Mouse (Mus musculus): Measurements from ENCODE around the gene Ttc28.

Ttc28 gene

DNA sequence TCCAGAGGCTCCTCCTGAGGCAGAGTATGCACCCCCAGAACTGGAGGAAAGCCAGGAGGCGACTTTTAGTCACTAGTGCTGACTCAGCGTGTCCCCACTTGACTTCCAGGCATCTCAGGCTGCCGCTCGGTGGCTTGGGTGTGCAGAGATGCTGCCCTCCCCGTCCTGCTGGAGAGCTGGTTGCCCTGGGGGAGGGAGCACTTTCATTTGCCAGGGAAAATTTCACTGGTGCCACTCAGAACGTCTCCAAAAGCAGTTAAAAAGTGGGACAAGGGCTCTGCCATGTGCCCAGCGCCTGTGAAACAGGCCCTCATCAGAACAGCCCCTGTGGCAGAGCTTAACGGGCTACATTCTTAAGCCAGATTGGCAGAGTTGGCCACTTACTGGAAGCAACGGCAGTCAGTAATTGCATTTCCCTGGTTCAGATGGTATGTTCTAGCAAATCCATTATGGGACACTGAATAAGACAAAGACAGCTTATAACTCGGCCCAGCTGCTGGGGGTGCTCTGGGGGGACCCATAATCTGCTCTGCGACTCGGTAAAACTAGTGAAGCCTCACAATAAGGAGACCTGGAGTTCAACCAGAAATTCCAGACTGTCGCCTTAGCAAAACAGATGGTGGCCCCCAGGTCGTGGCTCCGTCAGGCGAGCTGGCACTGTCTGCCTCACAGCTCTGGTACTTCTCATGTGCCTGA lies 321.5 kb downstream of the Ttc28 start:
- no peak for DNase-seq (ENCODE audit: extremely low spot score, low spot score)

DNA sequence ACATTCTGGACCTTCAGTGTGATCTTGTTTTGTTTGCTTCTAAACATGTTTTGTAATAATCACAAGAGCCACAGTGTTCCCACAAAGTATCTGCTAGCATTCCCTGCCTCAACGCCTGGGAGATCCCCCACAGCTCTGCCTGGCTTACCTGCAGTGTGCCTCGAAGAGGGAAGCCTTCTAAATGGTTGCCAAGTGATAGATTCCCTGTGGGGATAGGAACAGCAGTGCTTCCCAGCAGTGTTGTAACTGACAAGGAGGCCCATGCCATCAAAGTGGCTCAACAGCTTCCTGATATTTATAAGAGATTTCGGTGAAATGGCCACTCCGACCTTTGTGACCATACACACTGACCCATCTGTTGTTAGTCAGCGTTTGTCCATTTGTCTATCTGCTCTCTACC lies 324.6 kb downstream of the Ttc28 start:
- no peak for DNase-seq (ENCODE audit: extremely low spot score, low spot score)

- no peak for DNase-seq (ENCODE audit: extremely low spot score, low spot score)
Measured at GRCm38 (mm10) chr5:111204976-111205586, 325.5 kb downstream of the Ttc28 start.

GRCm38 (mm10) chr5:111205817-111206216 lies 326.2 kb downstream of the Ttc28 start:
- DNase-seq (ENCODE audit: extremely low spot score, low spot score), result no peak

- DNase-seq (ENCODE audit: extremely low spot score, low spot score), result no peak
Measured at GRCm38 (mm10) chr5:111207924-111208659, 328.5 kb downstream of the Ttc28 start.

DNA sequence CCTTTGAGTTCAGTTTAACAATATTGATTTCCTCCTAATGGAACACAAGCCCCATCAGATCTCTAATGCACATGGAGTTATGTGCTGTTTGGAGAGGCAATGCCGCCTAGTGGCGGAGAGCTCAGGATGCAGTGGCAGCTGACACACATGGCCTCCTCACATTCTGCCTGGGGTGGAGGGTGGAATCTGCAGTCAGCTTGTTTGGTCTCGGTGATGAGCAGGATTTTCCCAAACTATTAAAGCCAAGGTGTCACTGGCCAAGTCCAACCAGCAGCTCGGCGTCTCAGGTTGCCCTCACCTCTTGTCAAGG lies 329.0 kb downstream of the Ttc28 start:
- DNase-seq (ENCODE audit: extremely low spot score, low spot score), result no peak

- no peak for DNase-seq (ENCODE audit: extremely low spot score, low spot score)
Measured at GRCm38 (mm10) chr5:111213935-111214450, 334.4 kb downstream of the Ttc28 start.

GRCm38 (mm10) chr5:111214890-111215289 lies 335.3 kb downstream of the Ttc28 start:
- no peak for DNase-seq (ENCODE audit: extremely low spot score, low spot score)

- no peak for DNase-seq (ENCODE audit: extremely low spot score, low spot score)
Measured at GRCm38 (mm10) chr5:111215722-111216121, 336.1 kb downstream of the Ttc28 start.

GRCm38 (mm10) chr5:111216166-111216565 lies 336.6 kb downstream of the Ttc28 start:
- no peak for DNase-seq (ENCODE audit: extremely low spot score, low spot score)

- DNase-seq (ENCODE audit: extremely low spot score, low spot score), result no peak
Measured at GRCm38 (mm10) chr5:111217447-111218110, 338.0 kb downstream of the Ttc28 start.

DNA sequence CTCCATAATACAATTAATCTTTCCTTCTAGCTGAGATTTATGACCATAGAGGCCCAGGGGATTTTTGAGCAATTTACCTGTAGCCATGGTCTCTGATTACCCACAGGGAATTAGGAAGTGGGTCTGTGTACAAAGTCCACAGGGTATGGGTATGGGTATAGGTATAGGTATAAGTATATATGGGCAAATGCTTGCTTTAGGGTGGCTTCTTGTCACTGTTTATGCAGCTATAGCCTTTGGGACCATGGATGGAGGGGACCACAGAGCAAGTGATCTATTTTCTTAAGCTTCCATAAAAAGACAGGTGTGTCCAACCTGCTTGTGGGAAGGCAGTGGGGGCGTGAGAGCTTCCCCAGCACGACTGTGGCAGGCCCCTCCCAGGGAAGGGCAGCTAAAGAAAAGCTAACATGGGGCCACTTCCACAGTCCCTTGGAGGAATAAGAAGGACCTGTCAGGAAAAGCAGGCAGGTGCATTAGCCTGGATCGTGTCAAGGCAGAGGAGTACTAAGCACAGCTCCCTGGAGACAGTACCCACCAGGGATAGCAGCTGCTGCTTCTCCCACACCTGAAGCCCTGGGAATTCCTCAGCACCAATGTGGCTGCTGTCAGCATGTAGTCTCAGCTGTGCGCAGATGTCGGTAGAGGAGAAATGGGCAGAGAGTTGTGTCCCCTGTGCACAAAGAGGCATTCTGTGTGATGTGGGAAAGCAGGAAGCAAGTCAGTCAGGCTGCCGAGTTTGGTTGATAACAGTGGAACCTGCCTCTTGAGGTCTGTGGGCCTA lies 338.7 kb downstream of the Ttc28 start:
- DNase-seq (ENCODE audit: extremely low spot score, low spot score), result no peak

DNA sequence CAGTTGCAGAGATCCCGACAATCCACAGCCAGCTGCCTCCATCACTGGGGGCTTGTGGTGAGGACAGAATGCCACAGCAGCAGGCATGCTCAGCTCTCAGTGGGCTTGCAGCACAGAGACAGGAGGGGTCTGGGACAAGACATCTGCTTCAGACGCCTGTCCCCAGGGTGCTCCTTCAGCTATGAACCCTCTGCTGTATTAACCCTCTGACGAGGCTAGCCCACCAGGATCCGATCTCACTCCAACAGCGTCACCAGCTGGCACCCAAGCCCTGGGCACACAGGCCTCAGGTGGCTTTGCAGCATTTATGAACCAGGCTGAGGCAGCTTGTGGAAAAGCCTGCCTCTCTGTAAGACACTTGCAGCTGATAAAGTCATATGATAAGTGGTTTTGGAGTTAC lies 339.4 kb downstream of the Ttc28 start:
- no peak for DNase-seq (ENCODE audit: extremely low spot score, low spot score)

DNA sequence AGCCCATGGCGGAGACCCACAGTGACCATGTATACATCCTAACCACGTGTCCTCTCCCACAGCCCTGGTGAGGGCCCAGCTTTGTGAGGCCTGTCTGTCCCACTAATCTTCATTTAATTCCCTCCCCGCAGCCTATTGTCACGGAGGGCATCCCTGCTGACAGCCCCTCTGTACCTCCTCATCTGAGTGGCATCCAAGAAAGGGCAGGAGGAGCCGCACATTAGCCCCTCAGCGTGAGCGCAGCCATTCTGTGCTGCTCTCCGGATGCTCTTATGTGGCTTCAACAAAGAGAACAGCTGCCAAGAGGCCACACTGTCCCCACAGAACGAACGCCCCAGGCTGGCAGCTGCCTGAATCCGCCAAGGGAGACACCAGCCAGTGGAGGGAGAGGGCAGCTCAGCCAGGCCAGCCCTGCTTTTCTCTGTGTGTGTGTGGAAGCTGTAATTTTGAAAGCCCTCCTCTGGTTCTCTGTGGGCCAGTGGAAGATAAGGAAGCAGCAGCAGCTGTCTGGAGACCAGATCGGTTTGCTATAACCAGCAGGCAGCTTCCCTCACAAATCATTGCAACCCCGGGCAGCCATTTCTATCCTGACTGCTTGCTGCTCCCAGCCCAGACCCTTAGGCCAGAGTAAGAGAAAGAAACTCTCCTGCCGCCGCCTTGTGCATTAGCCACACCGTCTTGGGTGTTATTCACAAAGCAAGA lies 341.2 kb downstream of the Ttc28 start:
- DNase-seq (ENCODE audit: extremely low spot score, low spot score), result peak; percentile 73

DNA sequence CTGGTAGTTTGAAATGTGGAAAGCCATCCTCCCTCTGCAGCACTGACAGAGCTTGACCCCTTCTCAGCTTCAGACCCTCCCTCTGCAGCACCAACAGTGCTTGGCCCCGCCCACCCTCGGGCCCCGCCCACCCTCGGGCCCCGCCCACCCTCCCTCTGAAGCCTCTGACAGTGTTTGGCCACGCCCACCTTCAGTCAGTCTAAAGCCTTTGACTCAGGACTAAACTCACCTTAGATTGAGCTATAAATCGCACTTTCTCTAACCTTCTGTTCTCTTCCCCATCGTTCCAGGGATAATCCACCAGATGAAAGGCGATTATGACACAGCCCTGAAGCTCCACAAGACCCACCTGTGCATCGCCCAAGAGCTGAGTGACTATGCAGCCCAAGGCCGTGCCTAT lies 343.2 kb downstream of the Ttc28 start:
- DNase-seq (ENCODE audit: extremely low spot score, low spot score), result no peak

- DNase-seq (ENCODE audit: extremely low spot score, low spot score), result no peak
Measured at GRCm38 (mm10) chr5:111225306-111225705, 345.7 kb downstream of the Ttc28 start.

- no peak for DNase-seq (ENCODE audit: extremely low spot score, low spot score)
Measured at GRCm38 (mm10) chr5:111226486-111226885, 346.9 kb downstream of the Ttc28 start.

GRCm38 (mm10) chr5:111227850-111228249 lies 348.2 kb downstream of the Ttc28 start:
- no peak for DNase-seq (ENCODE audit: extremely low spot score, low spot score)

GRCm38 (mm10) chr5:111228302-111229040 lies 348.9 kb downstream of the Ttc28 start:
- no peak for DNase-seq (ENCODE audit: extremely low spot score, low spot score)

DNA sequence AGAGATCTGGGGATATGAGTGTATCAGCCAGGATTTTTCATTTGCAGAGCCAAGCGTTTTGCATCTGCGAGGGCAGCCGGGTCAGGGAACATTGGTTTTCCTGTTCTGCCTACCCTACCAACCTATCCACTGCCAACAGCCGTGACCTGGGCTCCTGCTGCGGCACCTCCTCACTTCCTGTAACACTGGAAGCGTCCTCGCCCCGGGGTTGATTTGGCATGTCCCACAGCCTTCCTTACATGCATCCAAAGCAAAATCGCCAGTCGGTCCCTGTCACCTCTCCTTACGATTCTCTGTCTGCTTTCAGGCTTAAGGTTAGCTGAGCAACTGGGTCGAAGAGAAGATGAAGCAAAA lies 349.4 kb downstream of the Ttc28 start:
- no peak for DNase-seq (ENCODE audit: extremely low spot score, low spot score)

Data from neural tube, embryonic 10.5 days (tissue).